Mouse (Mus musculus) brain, adult 2 months (tissue): ENCODE results near the gene Dchs1.

ENCODE experiments used
- DNase-seq: peaks from one replicate; pipeline ENCODE4 v3.0.0; 2011; ENCODE audit warnings: low read depth, low spot score

The Dchs1 gene

GRCm38 (mm10) chr7:105703184-105703583 is 84.3 kb downstream of the Dchs1 start:
- peak; percentile 76 for DNase-seq
